Mouse (Mus musculus): ENCODE measurements around the gene Vps72.
A peak's percentile ranks its signal among the peaks of the same experiment; 100 is the strongest.
"Not testable (repeated sequence)": the region's sequence is repeated elsewhere in the genome, so short reads cannot be mapped to it uniquely, and the experiment has no call there.

The Vps72 gene

DNA sequence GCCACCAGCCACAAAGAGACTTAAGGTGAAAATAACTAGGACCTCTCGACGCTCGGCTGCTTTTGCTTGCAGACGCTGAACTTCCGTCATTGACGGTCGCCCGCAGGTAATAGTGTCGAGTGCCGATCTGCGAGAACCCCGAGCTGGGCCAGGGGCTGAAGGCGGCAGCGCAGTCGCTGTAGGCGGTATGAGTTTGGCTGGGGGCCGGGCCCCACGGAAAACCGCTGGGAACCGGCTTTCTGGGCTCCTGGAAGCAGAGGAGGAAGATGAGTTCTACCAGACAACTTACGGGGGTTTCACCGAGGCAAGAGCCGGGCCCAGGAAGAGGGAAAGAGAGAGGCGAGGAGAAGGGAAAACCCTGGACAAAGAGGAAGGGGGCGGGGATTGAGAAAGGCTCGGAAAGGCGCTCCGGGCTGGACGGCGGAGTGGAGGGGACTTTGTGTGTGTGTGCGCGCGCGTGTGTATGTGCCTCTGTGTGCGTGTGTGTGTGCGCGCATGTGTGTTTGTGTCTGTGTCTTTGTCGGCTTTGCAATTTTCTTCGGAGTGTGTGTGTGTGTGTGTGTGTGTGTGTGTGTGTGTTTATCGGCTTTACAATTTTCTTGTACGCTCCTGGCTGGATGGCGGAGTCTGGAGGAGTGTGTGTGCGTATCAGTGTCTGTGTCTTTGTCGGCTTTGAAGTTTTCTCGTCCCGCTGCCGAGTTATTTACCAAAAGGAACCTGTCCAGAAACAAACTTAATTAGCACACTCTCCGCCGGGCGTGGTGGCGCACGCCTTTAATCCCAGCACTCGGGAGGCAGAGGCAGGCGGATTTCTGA lies at the start of gene Vps72:
Gene Vps72 (plus strand): TSS at position 112 of the 816 bp plus-strand sequence.
- DNase-seq (ENCODE audit: low spot score) = peak; percentile 92

- DNase-seq (ENCODE audit: low spot score) = no peak
Measured at GRCm38 (mm10) chr3:95063741-95064140, 47.1 kb upstream of the Vps72 start.

- DNase-seq (ENCODE audit: low spot score) = no peak
Measured at GRCm38 (mm10) chr3:95065553-95065952, 45.3 kb upstream of the Vps72 start.

GRCm38 (mm10) chr3:95066095-95066494 lies 44.7 kb upstream of the Vps72 start:
- peak; percentile 29 for DNase-seq (ENCODE audit: low spot score)

DNA sequence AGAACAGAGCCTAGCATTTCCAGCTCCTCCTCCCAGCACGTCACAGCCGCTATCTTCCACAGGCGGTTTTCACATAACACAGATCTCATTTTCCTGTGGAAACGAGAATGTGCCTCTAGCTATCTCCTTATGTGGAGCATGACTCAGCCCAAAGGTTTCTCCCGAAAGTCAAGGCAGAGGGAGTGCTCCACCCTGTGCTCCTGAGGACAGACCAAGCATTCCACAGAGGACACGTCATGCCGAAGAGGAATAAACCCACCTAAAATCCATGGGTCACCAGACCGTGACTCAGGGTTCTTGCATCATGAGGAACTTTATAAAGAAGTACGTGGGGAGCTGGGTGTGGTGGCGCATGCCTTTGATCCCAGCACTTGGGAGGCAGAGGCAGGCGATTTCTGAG lies 44.3 kb upstream of the Vps72 start:
- DNase-seq (ENCODE audit: low spot score) = peak; percentile 23

GRCm38 (mm10) chr3:95071606-95072005 lies 39.2 kb upstream of the Vps72 start:
- DNase-seq (ENCODE audit: low spot score) = no peak

GRCm38 (mm10) chr3:95088071-95088470 lies 22.8 kb upstream of the Vps72 start:
- DNase-seq (ENCODE audit: low spot score) = no peak

DNA sequence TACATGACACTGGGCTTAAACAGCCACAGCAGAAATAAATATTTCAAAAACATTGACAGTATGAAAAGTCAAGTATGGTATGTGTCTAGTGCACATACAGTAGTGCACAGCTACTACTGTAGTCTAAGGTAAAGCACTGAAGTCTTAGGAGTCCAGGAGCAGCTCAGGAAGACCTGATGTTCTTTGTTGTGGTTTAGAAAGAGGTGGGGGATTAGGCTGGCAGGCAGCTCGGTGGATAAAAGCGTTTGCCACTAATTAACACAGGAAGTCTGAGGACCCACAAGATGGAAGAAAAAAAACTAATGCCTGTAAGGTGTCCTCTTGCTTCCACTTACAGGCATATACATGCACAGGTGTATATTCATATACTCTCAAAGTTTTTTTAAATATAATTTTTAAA lies 10.0 kb upstream of the Vps72 start:
- DNase-seq (ENCODE audit: low spot score) = no peak

GRCm38 (mm10) chr3:95105121-95105520 lies 5.7 kb upstream of the Vps72 start:
- DNase-seq (ENCODE audit: low spot score) = peak; percentile 47

GRCm38 (mm10) chr3:95105586-95106337 lies 5.1 kb upstream of the Vps72 start:
- peak; percentile 27 for DNase-seq (ENCODE audit: low spot score)

GRCm38 (mm10) chr3:95106338-95107117 lies 4.3 kb upstream of the Vps72 start, which contains the start of gene Pip5k1a:
Gene Pip5k1a (minus strand): TSS chr3:95106930.
- peak; percentile 99 for DNase-seq (ENCODE audit: low spot score)

GRCm38 (mm10) chr3:95107308-95107707 lies 3.5 kb upstream of the Vps72 start:
- DNase-seq (ENCODE audit: low spot score) = not testable (repeated sequence)

- peak; percentile 60 for DNase-seq (ENCODE audit: low spot score)
Measured at GRCm38 (mm10) chr3:95107898-95108297, 2.9 kb upstream of the Vps72 start.

- peak; percentile 69 for DNase-seq (ENCODE audit: low spot score)
Measured at GRCm38 (mm10) chr3:95112760-95113159, 1.9 kb downstream of the Vps72 start.

GRCm38 (mm10) chr3:95117751-95118150 lies 6.9 kb downstream of the Vps72 start:
- no peak for DNase-seq (ENCODE audit: low spot score)

DNA sequence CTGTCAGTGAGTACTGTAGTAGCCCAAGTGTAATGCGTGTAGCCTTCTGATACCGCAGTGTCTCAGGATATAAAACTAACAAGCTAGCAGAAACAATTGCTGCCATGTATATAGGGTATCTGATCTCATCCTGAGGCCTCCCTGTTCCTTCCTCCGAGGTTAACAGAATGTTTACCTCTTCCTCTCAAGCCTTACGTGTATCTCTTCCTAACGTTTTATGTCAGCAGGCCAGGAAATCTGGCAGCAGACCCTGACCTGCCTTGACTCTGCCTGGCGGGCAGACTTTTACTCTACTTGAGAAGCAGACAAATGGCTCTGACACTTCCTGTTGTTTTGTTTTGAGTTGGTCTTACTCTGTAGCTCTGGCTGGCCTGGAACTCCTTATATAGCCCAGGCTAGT lies 10.8 kb downstream of the Vps72 start:
- peak; percentile 26 for DNase-seq (ENCODE audit: low spot score)

GRCm38 (mm10) chr3:95124246-95124645 lies 13.4 kb downstream of the Vps72 start, which contains the start of gene Tmod4:
Gene Tmod4 (plus strand): TSS chr3:95124476.
- no peak for DNase-seq (ENCODE audit: low spot score)

GRCm38 (mm10) chr3:95124972-95125371 lies 14.2 kb downstream of the Vps72 start:
- peak; percentile 84 for DNase-seq (ENCODE audit: low spot score)

- DNase-seq (ENCODE audit: low spot score) = no peak
Measured at GRCm38 (mm10) chr3:95129226-95129651, 18.4 kb downstream of the Vps72 start.

DNA sequence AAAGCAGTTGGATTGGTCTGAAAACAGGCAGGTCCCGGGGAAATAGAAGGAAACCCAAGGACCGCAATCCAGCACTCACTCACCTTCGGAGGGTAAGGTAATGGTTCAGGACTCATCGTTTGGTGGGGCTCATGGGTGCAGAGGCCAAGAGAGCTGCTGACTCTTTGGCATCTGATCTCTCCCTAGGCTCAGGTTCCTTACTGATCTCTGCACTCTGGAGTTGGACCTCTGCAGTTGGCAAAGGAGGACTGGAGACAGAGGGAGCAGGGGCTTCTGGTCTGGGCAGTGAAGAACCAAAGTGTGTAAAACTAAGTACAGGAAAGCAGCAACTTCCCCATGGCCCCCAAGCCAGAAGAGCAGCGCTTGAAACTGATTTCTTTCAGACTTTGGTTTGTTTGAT lies 19.3 kb downstream of the Vps72 start:
- DNase-seq (ENCODE audit: low spot score) = no peak

DNA sequence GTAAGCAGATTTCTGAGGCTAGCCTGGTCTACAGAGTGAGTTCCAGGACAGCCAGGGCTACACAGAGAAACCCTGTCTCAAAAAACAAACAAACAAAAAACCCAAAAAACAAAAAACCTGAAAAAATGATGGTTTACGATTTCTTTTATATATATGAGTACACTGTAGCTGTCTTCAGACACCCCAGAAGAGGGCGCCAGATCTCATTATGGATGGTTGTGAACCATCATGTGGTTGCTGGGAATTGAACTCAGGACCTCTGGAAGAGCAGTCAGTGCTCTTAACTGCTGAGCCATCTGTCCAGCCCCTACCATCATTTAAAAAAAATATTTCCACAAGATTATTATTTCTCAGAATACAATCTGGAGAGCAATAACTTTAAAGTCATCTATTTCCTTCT lies 21.6 kb downstream of the Vps72 start:
- not testable (repeated sequence) for DNase-seq (ENCODE audit: low spot score)

GRCm38 (mm10) chr3:95133176-95133575 lies 22.4 kb downstream of the Vps72 start:
- DNase-seq (ENCODE audit: low spot score) = no peak
